In the genomic region with DNA sequence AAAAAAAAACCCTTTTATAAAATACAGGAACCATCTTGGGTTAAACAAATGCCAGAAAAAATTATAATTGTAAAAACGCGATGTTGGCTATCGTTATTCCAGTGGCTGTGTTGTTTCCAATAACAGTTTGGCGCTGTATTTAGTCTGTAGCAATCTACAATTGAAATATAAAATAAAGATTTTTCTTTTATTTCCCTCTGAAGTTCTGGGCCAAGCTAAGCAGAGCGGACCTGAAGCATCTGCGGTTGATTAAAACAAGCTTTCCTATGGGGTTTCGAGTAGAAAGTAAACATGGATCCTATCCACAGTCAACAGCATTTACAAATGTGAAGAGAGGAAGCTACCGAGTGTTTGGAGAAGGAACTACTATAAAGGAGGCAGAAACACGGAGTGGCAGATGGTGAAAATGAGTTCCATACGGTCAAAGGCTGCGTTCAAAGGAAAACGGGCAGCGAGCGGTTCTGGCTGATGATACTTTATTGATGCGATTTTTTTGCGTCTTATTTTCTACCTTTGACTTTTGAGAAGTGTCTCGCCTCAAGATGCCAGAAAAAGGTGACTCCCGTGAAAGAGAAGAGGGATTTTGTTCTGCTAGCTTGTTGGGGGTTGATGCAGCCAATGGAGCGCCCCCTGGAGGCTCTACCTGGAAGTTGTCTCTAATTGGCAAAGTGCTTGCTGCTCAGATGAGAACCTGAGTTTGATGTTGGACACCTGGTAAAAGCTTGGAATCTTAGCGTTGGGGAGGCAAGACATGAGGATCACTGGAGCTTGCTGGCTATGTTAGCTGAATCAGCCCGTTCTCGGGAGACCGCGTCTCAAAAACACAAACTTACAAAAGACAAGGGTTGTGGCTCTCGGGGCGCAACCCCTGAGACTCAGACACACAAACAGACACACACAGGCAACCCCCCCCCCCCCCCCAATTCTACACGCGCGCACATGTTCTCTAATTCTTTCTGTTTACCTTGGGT, we compare ENCODE assay signal across 8 mouse cellular contexts.
A peak's percentile ranks its signal among the peaks of the same experiment; 100 is the strongest.
DNase-seq lines count a peak whose midpoint lies in the region; ATAC-seq lines count a peak whose summit lies in the region.

No protein-coding gene starts in this region.

- H3K4me3 ChIP-seq in embryonic facial prominence, embryonic 15.5 days (replicated peaks): peak overlapping the region; percentile 18; the same call in 1 of the 2 replicates

- peak; percentile 13 to 46 for DNase-seq in cerebellum, adult 18-20 months
- DNase-seq in cerebellum, adult 11-12 months: no peak
- peak; percentile 34 for DNase-seq in right cerebral cortex, adult 18-20 months
- DNase-seq in right cerebral cortex, postnatal 10 days (ENCODE audit: low spot score in 2 of 2): no peak
- peak; percentile 34 for DNase-seq in layer of hippocampus, adult 11-12 months (ENCODE audit: low spot score)
- peak; percentile 24 for DNase-seq in lung, postnatal 25 days (ENCODE audit: low spot score)
- no peak for DNase-seq in natural killer cell, adult 2 months (ENCODE audit: low spot score in 2 of 2)

- peaks cover 14% of the 10 kb centered on the region for H3K4me1 ChIP-seq in embryonic facial prominence, embryonic 15.5 days

- H3K36me3 ChIP-seq in embryonic facial prominence, embryonic 15.5 days: no peaks in the 10 kb centered on the region

- H3K4me2 ChIP-seq in embryonic facial prominence, embryonic 15.5 days (replicated peaks): peak overlapping the region; percentile 41

- WGBS in embryonic facial prominence, embryonic 15.5 days: 32% methylated on average over 29 of the region's 29 CpGs

- H3K27ac ChIP-seq in embryonic facial prominence, embryonic 15.5 days (replicated peaks): peak overlapping the region; percentile 55

- peaks cover 37% of the 10 kb centered on the region for H3K27me3 ChIP-seq in embryonic facial prominence, embryonic 15.5 days

- no peaks in the 10 kb centered on the region for H3K9me3 ChIP-seq in embryonic facial prominence, embryonic 15.5 days (replicated peaks)

- ATAC-seq in embryonic facial prominence, embryonic 15.5 days (ENCODE audit: insufficient number of reproducible peaks, low FRiP score, low TSS enrichment, low read depth): peak; percentile 63; the same call in 1 of the 2 replicates

- no peak overlapping the region for H3K9ac ChIP-seq in embryonic facial prominence, embryonic 15.5 days

Comparison
In these comparisons a context has a peak if more than half of its experiments do, and no peak if none do; other contexts are left out.
1. DNase-seq: peak in cerebellum, adult 18-20 months (2 of 2), right cerebral cortex, adult 18-20 months (single experiment), layer of hippocampus, adult 11-12 months (single experiment) and lung, postnatal 25 days (single experiment); none in cerebellum, adult 11-12 months (single experiment), right cerebral cortex, postnatal 10 days (0 of 2) and natural killer cell, adult 2 months (0 of 2).